Mouse (Mus musculus) 416B (cell line): ENCODE data around the gene Pgbd5.
A peak's percentile ranks its signal among the peaks of the same experiment; 100 is the strongest.

Source experiments
- DNase-seq: peaks from one replicate; pipeline ENCODE4 v3.0.0; 2011; ENCODE audit warnings: low read depth

Gene Pgbd5

DNA sequence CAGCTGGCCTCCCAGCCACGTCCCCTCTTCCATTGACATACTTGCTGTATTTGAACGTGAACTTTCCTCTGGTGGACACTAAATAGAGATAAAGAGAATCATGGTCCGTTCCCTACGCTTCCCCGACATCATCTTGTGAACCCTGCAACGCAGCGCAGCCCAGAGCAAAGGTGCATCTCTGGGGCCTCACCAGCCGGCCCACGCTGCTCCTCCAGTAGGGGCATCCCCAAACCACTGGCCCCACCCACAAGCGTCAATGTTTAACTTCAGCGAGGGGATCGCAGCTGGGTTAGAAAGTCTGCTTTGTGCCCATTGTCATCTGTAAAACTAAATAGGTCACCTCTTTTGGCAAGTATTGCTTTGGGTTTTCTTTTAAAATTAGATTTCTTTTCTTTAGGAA is 95.5 kb downstream of the Pgbd5 start:
- DNase-seq, result no peak

DNA sequence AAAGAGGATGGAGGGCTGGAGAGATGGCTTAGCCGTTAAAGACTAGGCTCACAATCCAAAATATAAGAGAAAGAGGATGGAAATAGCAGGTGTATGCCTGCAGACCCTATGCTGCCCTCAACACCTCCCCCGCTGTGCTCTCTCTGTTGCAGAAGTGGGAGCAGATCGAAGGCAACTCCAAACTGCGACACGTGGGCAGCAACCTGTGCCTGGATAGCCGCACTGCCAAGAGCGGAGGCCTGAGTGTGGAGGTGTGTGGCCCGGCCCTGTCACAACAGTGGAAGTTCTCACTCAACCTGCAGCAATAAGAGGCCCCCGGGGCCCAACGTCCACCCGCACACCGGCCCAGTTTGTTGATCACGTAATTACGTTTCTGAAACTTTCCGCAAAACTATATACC is 96.3 kb downstream of the Pgbd5 start:
- DNase-seq, result no peak

DNA sequence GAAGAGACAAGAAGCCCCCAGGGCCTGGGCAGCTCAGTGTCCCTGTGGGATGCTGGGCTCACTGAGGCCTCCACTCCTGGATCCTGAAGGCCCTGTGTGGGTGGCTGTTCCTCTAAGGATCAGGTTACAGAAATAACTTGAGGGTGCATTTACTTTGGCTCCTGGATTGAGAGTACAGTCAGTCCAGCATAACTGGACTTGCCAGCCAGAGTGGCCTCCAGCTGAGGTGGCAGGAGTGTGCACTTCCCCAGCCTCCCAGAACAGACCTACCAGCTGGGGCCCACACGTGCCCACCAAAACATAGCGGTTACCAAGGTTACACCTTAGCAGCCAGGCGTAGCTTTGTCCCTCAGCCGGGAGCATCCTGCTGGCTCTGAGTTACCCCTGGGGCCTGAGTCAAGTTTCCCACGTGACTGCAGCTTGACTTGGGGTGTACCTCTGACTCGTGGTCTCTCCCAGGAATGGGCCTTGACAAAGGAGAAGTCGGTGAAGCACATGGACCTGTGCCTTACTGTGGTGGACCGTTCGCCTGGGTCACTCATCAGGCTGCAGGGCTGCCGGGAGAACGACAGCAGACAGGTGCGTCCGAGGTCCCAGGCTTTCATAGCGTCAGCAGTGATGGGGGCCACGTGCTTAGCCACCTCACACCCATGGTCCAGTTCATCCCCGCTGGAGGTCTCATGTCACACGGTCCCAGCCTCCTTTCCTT is 98.9 kb downstream of the Pgbd5 start:
- DNase-seq, result no peak

DNA sequence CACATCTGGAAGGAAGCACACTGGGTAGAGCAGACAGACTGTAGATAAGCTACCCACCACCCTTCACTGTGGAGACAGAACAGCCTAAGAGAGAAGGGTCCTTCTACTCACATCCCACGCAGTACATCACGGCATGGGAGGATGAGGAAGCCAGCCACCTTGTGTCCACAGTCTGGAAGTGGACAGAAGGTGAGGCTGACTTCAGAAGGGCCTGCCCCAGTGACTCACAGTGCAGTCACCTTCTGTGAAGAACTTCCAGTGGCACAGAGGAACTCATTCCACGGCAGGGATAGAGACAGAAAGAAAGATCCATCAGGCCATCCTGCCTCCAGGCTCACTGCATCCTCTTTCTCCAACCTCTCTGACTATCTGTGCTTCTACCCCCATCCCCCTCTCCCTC is 99.7 kb downstream of the Pgbd5 start:
- DNase-seq, result no peak

DNA sequence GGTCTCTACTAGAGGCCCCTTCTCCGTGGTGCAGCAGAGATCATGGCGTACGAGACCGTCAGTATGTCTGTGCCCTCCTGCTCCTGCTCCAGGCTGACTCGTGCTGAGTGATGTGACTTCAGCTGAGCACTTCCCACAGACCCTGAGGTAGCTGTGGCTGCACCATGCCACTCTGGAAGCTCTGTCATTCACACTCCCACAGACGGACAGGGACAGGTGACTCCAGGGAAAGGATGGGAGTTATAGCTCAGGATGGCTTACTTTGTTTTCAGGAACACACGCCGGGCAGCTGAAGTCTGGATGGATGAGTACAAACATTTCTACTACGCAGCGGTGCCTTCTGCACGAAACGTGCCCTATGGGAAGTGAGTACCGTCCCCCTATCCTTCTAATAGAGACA is 103.2 kb downstream of the Pgbd5 start:
- no peak for DNase-seq

DNA sequence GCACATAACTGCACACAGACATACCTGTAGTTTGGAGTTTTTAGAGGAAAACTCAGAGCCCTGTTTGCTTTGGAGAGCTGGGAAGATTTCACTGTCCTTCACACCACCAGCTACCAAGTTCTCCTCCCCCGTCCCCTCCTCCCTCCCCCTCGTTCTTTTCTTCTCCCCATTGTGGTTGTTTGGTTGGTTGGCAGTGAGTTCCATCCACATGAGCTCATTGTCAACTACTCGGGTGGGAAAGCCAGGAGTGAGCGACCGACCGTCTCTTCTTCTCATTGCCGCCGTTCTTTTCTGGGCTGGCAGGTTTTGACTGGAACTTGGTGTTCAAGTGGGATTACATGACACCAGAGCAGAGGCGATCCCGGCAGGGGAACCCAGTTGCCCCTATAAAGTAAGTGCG is 107.8 kb downstream of the Pgbd5 start:
- DNase-seq, result no peak

DNA sequence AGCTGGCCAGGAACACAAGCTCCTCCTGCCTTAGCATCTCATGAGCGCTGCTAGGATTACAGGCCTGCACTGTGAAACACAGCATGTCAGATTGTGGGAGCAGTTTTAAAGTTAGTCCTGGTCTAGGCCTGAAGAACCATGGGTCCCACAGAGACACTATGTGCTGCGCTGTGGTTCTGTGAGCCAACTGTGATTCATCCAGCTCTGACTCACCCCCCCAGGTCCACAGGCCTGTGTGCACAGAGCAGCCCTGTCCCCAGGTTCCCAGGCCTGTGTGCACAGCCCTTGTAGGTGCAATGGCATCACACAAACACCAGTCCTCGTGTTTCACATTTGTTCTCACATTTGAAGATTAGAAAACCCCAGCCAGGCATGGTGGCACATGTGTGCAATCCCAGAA is 108.4 kb downstream of the Pgbd5 start:
- peak; percentile 33 for DNase-seq

DNA sequence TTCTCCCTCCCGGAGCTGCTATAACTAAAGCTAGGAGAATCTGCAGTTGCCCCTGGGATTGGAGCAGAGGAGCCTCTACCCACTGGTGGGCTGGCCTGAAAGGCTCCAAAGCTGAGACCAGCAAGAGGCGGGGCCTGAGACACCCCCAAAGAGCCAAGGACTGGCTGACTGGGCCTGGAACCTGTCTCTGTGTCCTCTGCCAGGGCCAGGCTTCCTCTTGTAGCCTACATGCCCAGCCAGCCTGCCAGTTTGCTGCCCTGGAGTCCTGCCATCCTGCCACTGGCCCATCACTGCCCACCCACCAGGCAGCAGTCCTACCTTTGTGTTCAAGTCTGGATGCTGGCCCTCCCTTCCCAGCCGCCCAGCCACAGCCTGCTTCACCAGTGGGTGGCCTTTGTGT is 109.0 kb downstream of the Pgbd5 start:
- DNase-seq, result no peak

DNA sequence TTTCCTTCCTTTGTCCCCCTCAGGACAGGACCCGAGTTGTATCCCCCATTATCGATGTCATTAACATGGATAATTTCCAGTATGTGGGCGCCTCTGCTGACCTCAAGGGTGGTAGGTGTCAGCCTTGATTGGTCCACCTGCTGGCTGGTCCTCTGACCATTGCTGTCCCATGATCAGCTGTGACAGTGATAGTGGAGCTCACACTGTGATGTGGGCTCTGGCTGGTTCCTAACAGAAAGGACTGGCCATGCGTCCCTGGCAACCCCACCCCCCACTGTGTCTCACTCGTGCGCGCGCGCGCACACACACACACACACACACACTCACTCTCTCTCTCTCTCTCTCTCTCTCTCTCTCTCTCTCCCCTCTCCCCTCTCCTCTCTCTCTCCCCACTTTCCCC is 109.8 kb downstream of the Pgbd5 start:
- no peak for DNase-seq

DNA sequence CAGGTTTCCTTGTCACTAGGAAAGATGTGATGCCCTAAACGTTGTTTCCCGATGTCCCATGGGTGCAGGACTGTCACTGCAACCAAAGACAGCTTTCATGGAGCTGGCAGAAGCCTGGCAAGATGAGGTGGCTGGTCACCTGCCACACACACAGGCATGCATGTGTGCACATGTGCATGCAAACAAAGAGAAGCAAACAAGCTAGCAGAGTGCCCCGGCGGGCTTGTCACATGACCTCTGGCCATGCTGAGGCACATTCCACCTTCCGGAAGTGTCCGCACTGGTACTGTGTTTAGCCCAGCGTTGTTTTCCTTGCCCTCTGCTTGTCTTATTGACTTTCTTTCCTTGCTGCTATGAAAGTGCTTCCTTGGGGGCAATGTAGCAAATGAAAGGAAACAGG is 111.2 kb downstream of the Pgbd5 start:
- DNase-seq, result no peak

DNA sequence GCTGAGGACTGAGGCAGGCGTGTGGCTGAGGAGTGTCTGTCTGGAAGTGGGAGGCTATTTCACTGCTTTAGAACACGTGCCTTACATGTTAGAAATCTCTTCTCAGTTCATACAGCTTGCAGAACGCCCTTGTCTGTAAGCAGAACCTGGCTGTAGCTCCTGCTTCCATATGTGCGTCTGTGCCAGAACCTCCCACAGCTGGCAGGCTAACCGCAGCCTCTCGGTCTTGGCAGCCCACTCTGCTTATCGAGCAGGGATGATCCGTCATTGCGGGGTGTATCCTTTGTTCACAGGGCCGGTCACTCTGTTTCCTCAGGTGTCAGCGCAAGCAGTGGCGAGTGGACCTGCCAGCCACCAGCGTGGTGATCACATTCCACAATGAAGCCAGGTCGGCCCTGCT is 116.1 kb downstream of the Pgbd5 start:
- no peak for DNase-seq

DNA sequence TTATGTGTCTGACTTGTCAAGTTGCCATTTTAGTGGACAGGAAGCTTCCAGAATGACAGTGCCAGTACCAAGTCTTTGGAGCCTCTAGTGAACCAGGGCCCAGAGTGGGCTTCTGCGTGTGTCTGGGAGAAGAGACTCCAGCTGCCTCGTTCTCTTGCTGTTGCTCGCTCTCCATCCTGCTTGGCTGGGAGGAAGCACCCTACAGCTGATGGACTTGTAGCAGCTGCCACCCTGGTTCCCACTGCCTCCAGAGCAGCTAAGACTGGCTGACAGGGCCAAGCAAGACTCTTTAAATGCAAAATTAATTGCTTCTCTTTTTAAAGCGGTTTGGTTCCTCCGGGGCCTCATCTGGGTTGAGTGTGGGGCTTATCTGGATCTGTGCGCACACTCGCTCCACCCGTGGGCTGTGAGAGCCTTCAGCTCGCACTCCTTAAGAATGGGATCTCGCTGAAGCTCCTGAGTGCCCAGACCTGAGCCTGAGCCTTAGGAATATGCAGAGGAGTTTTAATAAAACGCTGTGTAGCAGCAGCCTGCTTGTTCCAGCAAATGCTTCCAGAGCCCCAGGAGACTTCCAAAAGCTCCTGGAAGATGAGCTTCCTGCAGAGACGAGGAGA is 118.1 kb downstream of the Pgbd5 start:
- no peak for DNase-seq

DNA sequence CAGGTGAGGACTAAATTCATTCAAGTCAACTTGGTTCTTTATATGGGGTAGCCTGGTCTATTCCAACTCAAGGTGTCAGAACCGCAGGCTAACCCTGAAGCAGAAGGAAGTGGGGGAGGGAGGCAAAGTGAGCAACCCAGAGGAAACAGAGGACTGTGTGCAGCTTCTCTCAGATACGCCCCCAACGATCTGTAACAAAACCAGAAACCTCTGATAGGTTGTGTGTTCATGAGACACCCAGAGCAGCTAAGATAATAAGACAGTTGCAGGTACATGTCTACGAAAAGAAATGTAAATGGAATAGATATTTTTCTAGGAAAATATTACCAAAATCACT is 120.2 kb downstream of the Pgbd5 start:
- peak; percentile 21 for DNase-seq
